Mouse (Mus musculus) kidney, embryonic 16.5 days (tissue): ENCODE measurements around the gene Ern1. TPM values are rescaled to one million over a fixed set of nuclear protein-coding genes. Genes with fewer than 3 reads are reported as not detected.
"Not testable (repeated sequence)": the region's sequence is repeated elsewhere in the genome, so short reads cannot be mapped to it uniquely, and the experiment has no call there.

Source experiments
- ATAC-seq: fragments of 200-750 bp; cut with Nextera tagmentation; 2 replicates; pipeline ENCODE4 v1.8.0; 2017; ENCODE audit warnings: moderate TSS enrichment; ENCODE audit not compliant: low FRiP score, low TSS enrichment
- H3K27ac ChIP-seq: fragments of 300-500 bp; sonication (generic); 2 replicates; pipeline ENCODE4 v1.5.1; 2014; ENCODE audit warnings: low read length
- H3K27me3 ChIP-seq: fragments of 300-500 bp; sonication (generic); 2 replicates; pipeline ENCODE4 v1.6.1; 2014; ENCODE audit warnings: low read length, control low read depth, mixed read lengths; ENCODE audit not compliant: insufficient read depth
- H3K36me3 ChIP-seq: fragments of 300-500 bp; sonication (generic); 2 replicates; pipeline ENCODE4 v1.6.1; 2014; ENCODE audit warnings: low read length, control low read depth, mixed read lengths; ENCODE audit not compliant: insufficient read depth
- H3K4me1 ChIP-seq: fragments of 300-500 bp; sonication (generic); 2 replicates; pipeline ENCODE4 v1.6.1; 2014; ENCODE audit warnings: low read length, control low read depth, mixed read lengths; ENCODE audit not compliant: insufficient read depth
- H3K4me2 ChIP-seq: fragments of 300-500 bp; sonication (generic); replicated peaks from 2 replicates; pipeline ENCODE4 v1.6.1; 2014; ENCODE audit warnings: low read depth, low read length
- H3K4me3 ChIP-seq: fragments of 300-500 bp; sonication (generic); 2 replicates; pipeline ENCODE4 v1.5.1; 2014; ENCODE audit warnings: mild to moderate bottlenecking, low read length
- H3K9ac ChIP-seq: fragments of 300-500 bp; sonication (generic); replicated peaks from 2 replicates; pipeline ENCODE4 v1.6.1; 2014; ENCODE audit warnings: low read length
- H3K9me3 ChIP-seq: fragments of 300-500 bp; sonication (generic); 2 replicates; pipeline ENCODE4 v1.6.1; 2016; ENCODE audit warnings: low read length, control low read depth
- WGBS: fragments of 180-500 bp; shearing (Covaris S2); extraction: QIAGEN DNeasy Blood & Tissue Kit; methylation state at CpG from one replicate; pipeline ENCODE4 v1.1.7; 2014; 5-methylcytosine and 5-hydroxymethylcytosine counted together
- polyA plus RNA-seq: library from polyadenylated mRNA; unstranded; fragments of >200 nt; fragmentation: Nextera tagmentation; extraction: Ambion mirVana; gene quantifications from 2 replicates; pipeline ENCODE4 v1.2.1, GENCODE M21; 2015

Gene Ern1
- polyA plus RNA-seq, 1 experiment from 2014 or later, result 5.4 TPM

- no peaks in the 10 kb centered on the region for H3K27me3 ChIP-seq
- no peaks in the 10 kb centered on the region for H3K36me3 ChIP-seq
- no peak overlapping the region for H3K4me3 ChIP-seq
- ATAC-seq, result no peak
- H3K4me1 ChIP-seq, result no peaks in the 10 kb centered on the region
- no peak overlapping the region for H3K27ac ChIP-seq
- WGBS, result 94% methylated on average over 4 of the region's 4 CpGs
- no peaks in the 10 kb centered on the region for H3K9me3 ChIP-seq
- H3K4me2 ChIP-seq, result no peak overlapping the region
- H3K9ac ChIP-seq, result no peak overlapping the region
Measured at GRCm38 (mm10) chr11:106458540-106458939, 29.1 kb downstream of the Ern1 start.

DNA sequence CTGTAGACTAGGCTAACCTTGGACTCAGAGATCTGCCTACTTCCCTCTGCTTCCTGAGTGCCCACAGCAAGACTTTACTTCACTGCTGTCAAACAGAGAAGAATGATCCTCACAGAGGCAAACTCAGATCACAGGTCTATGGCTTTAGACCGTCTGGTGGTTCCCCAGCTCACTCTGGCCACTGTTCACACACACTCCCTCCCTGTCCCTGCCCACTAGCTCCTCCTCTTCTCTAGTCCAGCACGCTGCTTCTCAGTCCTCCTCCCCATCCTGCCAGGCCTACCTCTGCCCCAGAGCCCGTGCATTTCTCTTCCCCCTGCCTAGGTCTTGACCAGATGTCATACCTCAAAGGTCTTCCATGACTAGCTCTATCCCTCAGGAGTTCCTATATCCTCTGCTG, 44.0 kb downstream of the Ern1 start:
- H3K9me3 ChIP-seq, result no peaks in the 10 kb centered on the region
- no peak overlapping the region for H3K9ac ChIP-seq
- H3K4me2 ChIP-seq, result no peak overlapping the region
- 33% methylated on average over 3 of the region's 3 CpGs for WGBS
- H3K36me3 ChIP-seq, result no peaks in the 10 kb centered on the region
- H3K27ac ChIP-seq, result no peak overlapping the region
- ATAC-seq, result no peak
- H3K4me1 ChIP-seq, result no peaks in the 10 kb centered on the region
- H3K4me3 ChIP-seq, result no peak overlapping the region
- no peaks in the 10 kb centered on the region for H3K27me3 ChIP-seq

DNA sequence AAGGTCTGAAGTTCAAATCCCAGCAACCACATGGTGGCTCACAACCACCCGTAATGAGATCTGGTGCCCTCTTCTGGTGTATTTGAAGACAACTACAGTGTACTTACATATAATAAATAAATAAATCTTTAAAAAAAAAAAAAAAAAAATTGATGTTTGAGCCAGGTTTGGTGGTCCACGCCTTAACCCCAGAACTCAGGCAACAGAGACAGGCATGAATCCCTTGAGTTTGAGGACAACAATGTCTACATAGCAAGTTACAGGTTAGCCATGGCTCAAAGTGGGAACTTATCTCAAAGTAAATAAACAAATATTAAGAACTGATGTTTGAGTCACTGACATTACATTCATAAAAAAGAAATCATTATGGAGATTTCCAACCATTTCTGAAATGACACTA, 45.1 kb downstream of the Ern1 start:
- not testable (repeated sequence) for H3K4me3 ChIP-seq, H3K27me3 ChIP-seq, H3K27ac ChIP-seq, H3K9ac ChIP-seq, H3K4me1 ChIP-seq, H3K4me2 ChIP-seq, ATAC-seq, H3K9me3 ChIP-seq, H3K36me3 ChIP-seq
- WGBS, result 98% methylated on average over 2 of the region's 2 CpGs

GRCm38 (mm10) chr11:106440318-106440717, 47.3 kb downstream of the Ern1 start:
- no peaks in the 10 kb centered on the region for H3K9me3 ChIP-seq
- H3K27ac ChIP-seq, result no peak overlapping the region

GRCm38 (mm10) chr11:106439355-106439754, 48.3 kb downstream of the Ern1 start:
- Histone ChIP-seq H3K4me2 (no peak overlapping the region), H3K9me3 (no peaks in the 10 kb centered on the region), H3K36me3 (no peaks in the 10 kb centered on the region), H3K27ac (no peak overlapping the region), H3K4me3 (no peak overlapping the region), H3K27me3 (no peaks in the 10 kb centered on the region), H3K4me1 (no peaks in the 10 kb centered on the region), H3K9ac (no peak overlapping the region)
- 76% methylated on average over 3 of the region's 3 CpGs for WGBS
- no peak for ATAC-seq

More at GRCm38 (mm10) chr11:106440318-106440717, 47.3 kb downstream of the Ern1 start:
- no peak overlapping the region for H3K4me3 ChIP-seq
- WGBS, result 90% methylated on average over 2 of the region's 2 CpGs
- H3K4me2 ChIP-seq, result no peak overlapping the region
- H3K4me1 ChIP-seq, result no peaks in the 10 kb centered on the region
- H3K36me3 ChIP-seq, result no peaks in the 10 kb centered on the region
- no peak for ATAC-seq
- no peak overlapping the region for H3K9ac ChIP-seq
- H3K27me3 ChIP-seq, result no peaks in the 10 kb centered on the region

DNA sequence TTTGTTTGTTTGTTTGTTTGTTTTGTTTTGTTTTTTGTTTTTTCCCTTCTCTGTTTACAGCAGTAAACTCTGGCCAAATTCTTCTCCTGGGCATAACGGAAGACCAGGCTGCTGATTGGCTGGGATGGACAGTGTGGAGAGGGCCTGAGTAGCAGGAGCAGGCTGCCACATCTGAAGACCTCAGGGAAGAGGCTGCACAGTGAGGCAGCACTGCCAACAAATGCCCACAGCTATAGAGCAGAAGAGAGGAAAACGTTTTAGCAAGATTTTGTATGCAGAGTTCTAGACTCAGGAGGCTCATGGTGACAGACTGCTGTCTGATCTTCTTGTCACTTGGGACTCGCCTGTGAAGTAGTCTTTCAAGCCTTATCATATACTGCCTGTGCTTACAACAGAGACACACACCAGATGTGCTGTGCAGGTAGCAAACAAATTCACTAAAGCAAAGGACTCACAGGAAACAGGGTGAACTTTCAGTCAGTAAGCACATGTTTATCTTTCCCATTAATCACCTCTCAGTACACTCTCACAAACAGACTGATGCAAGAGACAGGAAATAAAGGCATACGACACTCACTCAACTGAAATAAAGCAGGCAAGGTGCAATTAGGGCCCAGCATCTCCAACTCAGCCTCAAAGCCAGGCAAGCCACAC, 49.0 kb downstream of the Ern1 start:
- Histone ChIP-seq H3K36me3 (no peaks in the 10 kb centered on the region), H3K27ac (no peak overlapping the region), H3K27me3 (no peaks in the 10 kb centered on the region), H3K9me3 (no peaks in the 10 kb centered on the region), H3K9ac (no peak overlapping the region), H3K4me2 (no peak overlapping the region), H3K4me1 (no peaks in the 10 kb centered on the region), H3K4me3 (no peak overlapping the region)
- WGBS, result 45% methylated on average over 4 of the region's 4 CpGs
- ATAC-seq, result no peak

GRCm38 (mm10) chr11:106437543-106437942, 50.1 kb downstream of the Ern1 start:
- Histone ChIP-seq H3K27me3 (no peaks in the 10 kb centered on the region), H3K4me2 (no peak overlapping the region), H3K9ac (no peak overlapping the region), H3K27ac (no peak overlapping the region), H3K4me1 (no peaks in the 10 kb centered on the region), H3K36me3 (no peaks in the 10 kb centered on the region), H3K9me3 (no peaks in the 10 kb centered on the region), H3K4me3 (no peak overlapping the region)
- ATAC-seq, result no peak
- 92% methylated on average over 2 of the region's 2 CpGs for WGBS

DNA sequence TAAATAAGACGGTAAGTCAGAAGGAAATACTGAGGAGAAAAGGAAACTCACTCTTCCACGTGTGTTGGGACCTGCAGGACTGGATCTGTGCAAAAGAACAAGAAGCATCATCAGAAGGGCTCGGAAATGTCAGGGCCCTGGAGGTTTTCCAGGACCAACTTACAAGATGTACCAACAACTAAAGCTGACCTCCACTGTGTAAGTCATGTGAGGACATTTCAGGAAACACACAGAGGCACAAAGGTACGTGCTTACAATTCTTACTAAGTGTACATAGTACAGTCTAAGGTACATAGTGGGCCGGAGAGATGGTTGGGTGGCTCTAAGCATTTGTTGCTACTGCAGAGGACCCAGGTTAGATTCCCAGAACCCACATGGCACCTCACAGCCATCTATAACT, 50.6 kb downstream of the Ern1 start:
- Histone ChIP-seq H3K27ac (no peak overlapping the region), H3K4me3 (no peak overlapping the region), H3K4me1 (no peaks in the 10 kb centered on the region), H3K9me3 (no peaks in the 10 kb centered on the region), H3K36me3 (no peaks in the 10 kb centered on the region), H3K9ac (no peak overlapping the region), H3K27me3 (no peaks in the 10 kb centered on the region), H3K4me2 (no peak overlapping the region)
- no peak for ATAC-seq
- 88% methylated on average over 5 of the region's 5 CpGs for WGBS

GRCm38 (mm10) chr11:106430392-106430791, 57.3 kb downstream of the Ern1 start:
- ATAC-seq, result no peak
- H3K4me1 ChIP-seq, result no peaks in the 10 kb centered on the region
- no peak overlapping the region for H3K4me2 ChIP-seq
- no peak overlapping the region for H3K4me3 ChIP-seq
- no peaks in the 10 kb centered on the region for H3K27me3 ChIP-seq
- H3K9me3 ChIP-seq, result no peaks in the 10 kb centered on the region
- WGBS, result 90% methylated on average over 5 of the region's 5 CpGs
- H3K27ac ChIP-seq, result no peak overlapping the region
- no peaks in the 10 kb centered on the region for H3K36me3 ChIP-seq
- H3K9ac ChIP-seq, result no peak overlapping the region

DNA sequence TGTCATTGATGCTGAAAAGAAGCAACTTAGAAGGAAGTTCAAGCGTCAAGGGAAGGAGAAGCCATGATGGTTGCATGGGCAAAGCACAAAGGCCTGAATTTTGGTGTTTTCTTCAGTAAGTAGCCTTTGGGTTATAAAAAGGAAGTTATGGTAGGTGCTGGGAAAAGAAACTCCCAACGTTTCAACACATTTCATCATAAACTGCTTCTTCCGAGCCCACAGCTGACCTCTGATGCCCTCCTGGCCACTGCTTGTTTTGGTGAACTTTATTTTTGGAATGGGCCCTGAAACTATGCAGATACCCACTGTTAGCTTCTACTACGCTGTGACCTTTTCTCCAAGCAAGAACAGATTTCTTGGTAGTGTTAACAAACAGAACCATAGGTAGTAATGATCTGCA, 58.0 kb downstream of the Ern1 start:
- Histone ChIP-seq H3K9ac (no peak overlapping the region), H3K27me3 (no peaks in the 10 kb centered on the region), H3K4me2 (no peak overlapping the region), H3K36me3 (no peaks in the 10 kb centered on the region), H3K4me3 (no peak overlapping the region), H3K9me3 (no peaks in the 10 kb centered on the region), H3K4me1 (no peaks in the 10 kb centered on the region), H3K27ac (no peak overlapping the region)
- 76% methylated on average over 4 of the region's 4 CpGs for WGBS
- no peak for ATAC-seq
